In the genomic region with DNA sequence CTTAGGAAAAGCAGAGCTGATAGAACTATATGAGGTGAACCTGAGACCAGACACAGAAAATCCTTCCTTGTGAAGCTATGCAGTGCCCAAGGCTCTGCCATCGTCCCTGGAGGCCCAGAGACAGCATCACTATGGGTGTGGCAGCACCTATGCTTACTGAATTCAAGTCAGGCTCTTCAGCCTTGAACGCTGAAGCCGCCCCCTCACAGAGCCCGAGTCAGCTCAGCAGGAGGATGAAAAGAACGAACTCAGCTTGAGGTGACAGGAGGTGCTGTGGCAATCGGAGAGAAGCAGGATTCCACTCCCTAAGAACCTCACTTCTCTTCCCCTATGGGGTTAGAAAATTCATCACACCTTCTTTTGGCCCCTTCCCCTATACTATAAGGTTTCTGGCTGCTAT, we compare ENCODE assay signal across 19 mouse cellular contexts. TPM values are rescaled to one million over a fixed set of nuclear protein-coding genes. Genes with fewer than 3 reads are reported as not detected.
A peak's percentile ranks its signal among the peaks of the same experiment; 100 is the strongest.
DNase-seq lines count a peak whose midpoint lies in the region; ATAC-seq lines count a peak whose summit lies in the region.
"Had no signal": no experiment of that assay in that cellular context is flagged by ENCODE, and none has a peak within 500 bp of the region (broad histone marks: within the 10 kb centered on the region; RNA-seq: fewer than 3 reads in every experiment).

No protein-coding gene starts in this region.

- H3K27me3 ChIP-seq in forebrain, embryonic 15.5 days = no peaks in the 10 kb centered on the region
- no peaks in the 10 kb centered on the region for H3K27me3 ChIP-seq in forebrain, embryonic 14.5 days (replicated peaks; ENCODE audit: control insufficient read depth, insufficient read depth, low read length)

- peak overlapping the region; percentile 89; the same call in 1 of the 2 replicates for H3K9ac ChIP-seq in forebrain, embryonic 15.5 days (replicated peaks)
- no peak overlapping the region; the same call in 1 of the 2 replicates for H3K9ac ChIP-seq in forebrain, embryonic 14.5 days (ENCODE audit: low read length)
- H3K9ac ChIP-seq: embryonic facial prominence, embryonic 12.5 days; heart, embryonic 12.5 days; kidney, embryonic 15.5 days; liver, embryonic 15.5 days had no signal

- H3K9me3 ChIP-seq in forebrain, embryonic 15.5 days = no peaks in the 10 kb centered on the region
- H3K9me3 ChIP-seq in forebrain, embryonic 14.5 days (replicated peaks; ENCODE audit: control insufficient read depth, low read length) = no peaks in the 10 kb centered on the region
- H3K9me3 ChIP-seq: embryonic facial prominence, embryonic 12.5 days; heart, embryonic 12.5 days; kidney, embryonic 15.5 days; liver, embryonic 15.5 days; megakaryocyte, embryonic 14.5 days had no signal

- 49% methylated on average over 6 of the region's 6 CpGs for WGBS in forebrain, embryonic 15.5 days
- 49% methylated on average over 6 of the region's 6 CpGs for WGBS in forebrain, embryonic 14.5 days

- H3K36me3 ChIP-seq in forebrain, embryonic 15.5 days = peaks cover 2% of the 10 kb centered on the region; the same call in 1 of the 2 replicates
- peaks cover 8% of the 10 kb centered on the region; the same call in 1 of the 2 replicates for H3K36me3 ChIP-seq in forebrain, embryonic 14.5 days (ENCODE audit: control insufficient read depth, insufficient read depth, low read length)
- H3K36me3 ChIP-seq: embryonic facial prominence, embryonic 12.5 days; heart, embryonic 12.5 days; kidney, embryonic 15.5 days; liver, embryonic 15.5 days had no signal

- ATAC-seq in forebrain, embryonic 15.5 days (replicated peaks) = no peak
- no peak for ATAC-seq in forebrain, embryonic 14.5 days
- no peak for ATAC-seq in megakaryocyte progenitor cell, adult 5-6 weeks (replicated peaks; ENCODE audit: poor library complexity)
- ATAC-seq: intestine, embryonic 16.5 days had no signal

- H3K4me1 ChIP-seq in forebrain, embryonic 15.5 days = peaks cover 30% of the 10 kb centered on the region
- H3K4me1 ChIP-seq in forebrain, embryonic 14.5 days (ENCODE audit: control insufficient read depth, insufficient read depth, low read length) = peaks cover 6% of the 10 kb centered on the region; the same call in 1 of the 2 replicates

- no peak for DNase-seq in forebrain, embryonic 14.5 days (ENCODE audit: low spot score)
- peak; percentile 52 to 64 for DNase-seq in left cerebral cortex, adult 18-20 months (ENCODE audit: low spot score in 2 of 2)
- no peak for DNase-seq in left cerebral cortex, adult 11 months (ENCODE audit: low spot score)
- DNase-seq in right cerebral cortex, adult 2 months (ENCODE audit: low spot score in 2 of 2) = peak; percentile 70 to 75
- no peak for DNase-seq in right cerebral cortex, postnatal 14 days
- peak; percentile 67 for DNase-seq in right cerebral cortex, postnatal 25 days
- DNase-seq: adrenal gland, adult 8-10 months; cerebellum, adult 11-12 months; heart, postnatal 36 days; lung, postnatal 10 days; thymus, adult 18-20 months had no signal

- no peak overlapping the region for H3K4me3 ChIP-seq in forebrain, embryonic 15.5 days
- no peak overlapping the region for H3K4me3 ChIP-seq in forebrain, embryonic 14.5 days (ENCODE audit: low read depth, low read length)
- H3K4me3 ChIP-seq: embryonic facial prominence, embryonic 12.5 days; heart, embryonic 12.5 days; kidney, embryonic 15.5 days; liver, embryonic 15.5 days; megakaryocyte, embryonic 14.5 days had no signal

- 0 out of 2 replicates have a peak overlapping the region, but pooled peaks have one; percentile 69 for H3K4me2 ChIP-seq in forebrain, embryonic 15.5 days (replicated peaks)
- H3K4me2 ChIP-seq in forebrain, embryonic 14.5 days (ENCODE audit: low read length) = no peak overlapping the region
- H3K4me2 ChIP-seq: embryonic facial prominence, embryonic 12.5 days; heart, embryonic 12.5 days; kidney, embryonic 15.5 days; liver, embryonic 15.5 days had no signal

- no peak overlapping the region for H3K27ac ChIP-seq in forebrain, embryonic 15.5 days (replicated peaks)
- no peak overlapping the region for H3K27ac ChIP-seq in forebrain, embryonic 14.5 days (ENCODE audit: low read depth, low read length)
- H3K27ac ChIP-seq: embryonic facial prominence, embryonic 12.5 days; kidney, embryonic 15.5 days; liver, embryonic 15.5 days had no signal

RNA-seq across cellular contexts. Expression of gene Bsn, which starts 2.6 kb away (rescaled TPM):
- 7.3 and 7.9 TPM in 2 replicates for polyA plus RNA-seq in forebrain, embryonic 15.5 days (2015; fragmentation: Nextera tagmentation; extraction: Ambion mirVana)
- polyA plus RNA-seq in forebrain, embryonic 14.5 days (2014; fragmentation: Nextera tagmentation; extraction: Ambion mirVana) = 5.3 and 6.6 TPM in 2 replicates
- total RNA-seq in left cerebral cortex, adult 18-20 months (2021) = 100 to 1,000 TPM; 243 to 246 TPM
- total RNA-seq in megakaryocyte progenitor cell, adult 5-6 weeks (2015) = 4.7 and 5.5 TPM in 2 replicates
- 3.2 and 4.0 TPM in 2 replicates for total RNA-seq in megakaryocyte progenitor cell, adult 5-6 weeks (2017)

Comparison
In these comparisons a context has a peak if more than half of its experiments do, and no peak if none do; other contexts are left out.
1. DNase-seq: peak in left cerebral cortex, adult 18-20 months (2 of 2), right cerebral cortex, adult 2 months (2 of 2) and right cerebral cortex, postnatal 25 days (single experiment); none in forebrain, embryonic 14.5 days (single experiment), left cerebral cortex, adult 11 months (single experiment) and right cerebral cortex, postnatal 14 days (single experiment).
2. RNA of gene Bsn, which starts 2.6 kb away (total RNA-seq): 243 to 246 TPM in left cerebral cortex, adult 18-20 months; 3.2 to 5.5 TPM in megakaryocyte progenitor cell, adult 5-6 weeks; every median in the first group is over 10 times any median in the second.